Comparison of ENCODE assay signal across 9 mouse cellular contexts in genomic region chr10:78605080-78605479, GRCm38 (mm10). TPM values are rescaled to one million over a fixed set of nuclear protein-coding genes. Genes with fewer than 3 reads are reported as not detected.
DNase-seq lines count a peak whose midpoint lies in the region; ATAC-seq and TF ChIP-seq lines count a peak whose summit lies in the region.
"Had no signal": no experiment of that assay in that cellular context is flagged by ENCODE, and none has a peak within 500 bp of the region (broad histone marks: within the 10 kb centered on the region; RNA-seq: fewer than 3 reads in every experiment).

No protein-coding gene starts in this region.

- H3K36me3 ChIP-seq in midbrain, embryonic 14.5 days (ENCODE audit: control insufficient read depth, insufficient read depth, low read length): no peaks in the 10 kb centered on the region
- no peaks in the 10 kb centered on the region for H3K36me3 ChIP-seq in midbrain, embryonic 15.5 days (replicated peaks)
- H3K36me3 ChIP-seq in thymus, adult 2 months (ENCODE audit: control insufficient read depth, insufficient read depth, low read length): no peaks in the 10 kb centered on the region
- H3K36me3 ChIP-seq: heart, embryonic 15.5 days had no signal

- H3K4me3 ChIP-seq in midbrain, embryonic 14.5 days (replicated peaks; ENCODE audit: low read depth, low read length): no peak overlapping the region
- H3K4me3 ChIP-seq in midbrain, embryonic 15.5 days: no peak overlapping the region
- no peak overlapping the region for H3K4me3 ChIP-seq in thymus, adult 2 months (ENCODE audit: control insufficient read depth, insufficient read depth, low read length)
- H3K4me3 ChIP-seq: heart, embryonic 15.5 days had no signal

- TF ChIP-seq POLR2A in thymus, adult 2 months (IDR thresholded peaks at IDR 0.05; ENCODE audit: control insufficient read depth, extremely low read depth, insufficient read depth, low read length, poor library complexity): no peak

- no peak for TF ChIP-seq CTCF in thymus, adult 2 months (IDR thresholded peaks at IDR 0.05; ENCODE audit: borderline replicate concordance, control insufficient read depth, extremely low read depth, insufficient read depth, low read length, poor library complexity)

- DNase-seq in embryo, embryonic 10 days (ENCODE audit: low spot score): peak; percentile 24
- no peak for DNase-seq in embryo, embryonic 9.5 days (ENCODE audit: extremely low spot score)
- peak; percentile 59 for DNase-seq in midbrain, embryonic 14.5 days
- peak; percentile 48 to 59 for DNase-seq in layer of hippocampus, postnatal 10 days (ENCODE audit: low spot score in 2 of 2)
- peak; percentile 74 for DNase-seq in thymus, adult 2 months
- no peak for DNase-seq in urinary bladder, adult 18-20 months (ENCODE audit: low spot score in 2 of 2)

- H3K27ac ChIP-seq in midbrain, embryonic 14.5 days (replicated peaks; ENCODE audit: low read depth, low read length): no peak overlapping the region
- no peak overlapping the region for H3K27ac ChIP-seq in midbrain, embryonic 15.5 days
- no peak overlapping the region for H3K27ac ChIP-seq in thymus, adult 2 months (ENCODE audit: control insufficient read depth, insufficient read depth, low read length)
- H3K27ac ChIP-seq: heart, embryonic 15.5 days had no signal

- H3K9ac ChIP-seq in midbrain, embryonic 14.5 days (replicated peaks; ENCODE audit: low read length): no peak overlapping the region
- no peak overlapping the region for H3K9ac ChIP-seq in midbrain, embryonic 15.5 days
- H3K9ac ChIP-seq: heart, embryonic 15.5 days had no signal

- no peak for ATAC-seq in midbrain, embryonic 14.5 days (ENCODE audit: low FRiP score, low TSS enrichment)
- ATAC-seq in midbrain, embryonic 15.5 days (replicated peaks): no peak
- ATAC-seq in common myeloid progenitor, adult 5-6 weeks (replicated peaks; ENCODE audit: low read depth, poor library complexity, severe bottlenecking): peak; percentile 91

- H3K9me3 ChIP-seq in midbrain, embryonic 14.5 days (ENCODE audit: control insufficient read depth, low read length): no peaks in the 10 kb centered on the region
- no peaks in the 10 kb centered on the region for H3K9me3 ChIP-seq in midbrain, embryonic 15.5 days
- H3K9me3 ChIP-seq: heart, embryonic 15.5 days had no signal

- H3K4me2 ChIP-seq in midbrain, embryonic 14.5 days (ENCODE audit: low read length): no peak overlapping the region
- no peak overlapping the region for H3K4me2 ChIP-seq in midbrain, embryonic 15.5 days
- H3K4me2 ChIP-seq: heart, embryonic 15.5 days had no signal

- 46% methylated on average over 3 of the region's 3 CpGs for whole genome bisulfite sequencing in midbrain, embryonic 14.5 days
- WGBS in midbrain, embryonic 15.5 days: 40% methylated on average over 3 of the region's 3 CpGs
- WGBS in thymus, adult 2 months: 32% methylated on average over 3 of the region's 3 CpGs

- no peaks in the 10 kb centered on the region for H3K4me1 ChIP-seq in midbrain, embryonic 14.5 days (ENCODE audit: control insufficient read depth, insufficient read depth, low read length)
- no peaks in the 10 kb centered on the region for H3K4me1 ChIP-seq in midbrain, embryonic 15.5 days
- H3K4me1 ChIP-seq in thymus, adult 2 months (replicated peaks; ENCODE audit: control insufficient read depth, insufficient read depth, low read length): no peaks in the 10 kb centered on the region; the same call in 1 of the 2 replicates
- H3K4me1 ChIP-seq: heart, embryonic 15.5 days had no signal

- H3K27me3 ChIP-seq in midbrain, embryonic 14.5 days (ENCODE audit: control insufficient read depth, insufficient read depth, low read length): no peaks in the 10 kb centered on the region
- H3K27me3 ChIP-seq in midbrain, embryonic 15.5 days (replicated peaks): no peaks in the 10 kb centered on the region
- H3K27me3 ChIP-seq in thymus, adult 2 months (ENCODE audit: control insufficient read depth, insufficient read depth, low read length): no peaks in the 10 kb centered on the region
- H3K27me3 ChIP-seq: heart, embryonic 15.5 days had no signal

RNA-seq across cellular contexts. Expression of gene Olfr1357, which starts 12.8 kb away (rescaled TPM):
- not detected in 2 replicates for polyA plus RNA-seq in midbrain, embryonic 14.5 days (2014; fragmentation: Nextera tagmentation; extraction: Ambion mirVana)
- polyA plus RNA-seq in midbrain, embryonic 15.5 days (2015; fragmentation: Nextera tagmentation; extraction: Ambion mirVana): not detected in 2 replicates
- not detected in 2 replicates for total RNA-seq in common myeloid progenitor, adult 5-6 weeks (2017)
- not detected for total RNA-seq in layer of hippocampus, postnatal 10 days (2021)
- not detected in 2 replicates for polyA plus RNA-seq in thymus, adult 2 months (2012; rRNA removed)
- polyA plus RNA-seq: heart, embryonic 15.5 days had no signal

RNA-seq across cellular contexts. Expression of gene Syde1, which starts 13.3 kb away (rescaled TPM):
- 2.3 and 4.3 TPM in 2 replicates for polyA plus RNA-seq in midbrain, embryonic 14.5 days (2014; fragmentation: Nextera tagmentation; extraction: Ambion mirVana)
- 3.4 and 4.3 TPM in 2 replicates for polyA plus RNA-seq in midbrain, embryonic 15.5 days (2015; fragmentation: Nextera tagmentation; extraction: Ambion mirVana)
- 1.9 and 2.2 TPM in 2 replicates for total RNA-seq in common myeloid progenitor, adult 5-6 weeks (2017)
- total RNA-seq in layer of hippocampus, postnatal 10 days (2021): 1 to 10 TPM; 4.8 to 6.2 TPM
- polyA plus RNA-seq in thymus, adult 2 months (2012; rRNA removed): 12.2 and 12.3 TPM in 2 replicates

RNA-seq across cellular contexts. Expression of gene Ilvbl, which starts 30.9 kb away (rescaled TPM):
- 46.4 and 48.5 TPM in 2 replicates for polyA plus RNA-seq in midbrain, embryonic 14.5 days (2014; fragmentation: Nextera tagmentation; extraction: Ambion mirVana)
- 66.3 and 78.9 TPM in 2 replicates for polyA plus RNA-seq in midbrain, embryonic 15.5 days (2015; fragmentation: Nextera tagmentation; extraction: Ambion mirVana)
- total RNA-seq in common myeloid progenitor, adult 5-6 weeks (2017): 15.2 and 16.9 TPM in 2 replicates
- 10 to 100 TPM; 19.7 to 21.6 TPM for total RNA-seq in layer of hippocampus, postnatal 10 days (2021)
- polyA plus RNA-seq in thymus, adult 2 months (2012; rRNA removed): 235 and 243 TPM in 2 replicates

Comparison
In these comparisons a context has a peak if more than half of its experiments do, and no peak if none do; other contexts are left out.
1. DNase-seq: peak in embryo, embryonic 10 days (single experiment), midbrain, embryonic 14.5 days (single experiment), layer of hippocampus, postnatal 10 days (2 of 2) and thymus, adult 2 months (single experiment); none in embryo, embryonic 9.5 days (single experiment) and urinary bladder, adult 18-20 months (0 of 2).